Mouse (Mus musculus) myocyte (in vitro differentiated cells): ENCODE data around the gene Pkn1.
A peak's percentile ranks its signal among the peaks of the same experiment; 100 is the strongest.

Source experiments
- CEBPB ChIP-seq: IDR thresholded peaks from 2 replicates; pipeline ENCODE4 v1.6.1; 2011; ENCODE audit warnings: mild to moderate bottlenecking, moderate library complexity; ENCODE audit not compliant: poor library complexity, insufficient read depth, severe bottlenecking
- E2F4 ChIP-seq: IDR thresholded peaks from one replicate; pipeline ENCODE4 v1.6.1; 2011; ENCODE audit warnings: mild to moderate bottlenecking, control low read depth, moderate library complexity; ENCODE audit not compliant: insufficient read depth
- MAX ChIP-seq: IDR thresholded peaks from one replicate; pipeline ENCODE4 v1.6.1; 2011; ENCODE audit warnings: low read depth, mild to moderate bottlenecking, control low read depth
- MYOD1 ChIP-seq, 3 experiments: IDR thresholded peaks; one replicate each; pipeline ENCODE4 v1.6.1; 2011; ENCODE audit warnings: control low read depth in 2 of 3, low read depth in 2 of 3, mild to moderate bottlenecking in 2 of 3, moderate library complexity in 1 of 3; ENCODE audit not compliant: insufficient read length in 2 of 3, control insufficient read depth in 1 of 3
- MYOG ChIP-seq, 3 experiments: IDR thresholded peaks; one replicate each; pipeline ENCODE4 v1.6.1; 2011; ENCODE audit warnings: control low read depth in 2 of 3, low read depth in 2 of 3, mild to moderate bottlenecking in 2 of 3; ENCODE audit not compliant: insufficient read length in 2 of 3, control insufficient read depth in 1 of 3, insufficient read depth in 1 of 3
- POLR2A ChIP-seq: IDR thresholded peaks from one replicate; pipeline ENCODE4 v1.6.1; 2011; ENCODE audit warnings: low read depth, mild to moderate bottlenecking, control low read depth, moderate library complexity; ENCODE audit not compliant: insufficient read length
- POLR2AphosphoS2 ChIP-seq: IDR thresholded peaks from one replicate; pipeline ENCODE4 v1.6.1; 2011; ENCODE audit warnings: low read depth, control low read depth; ENCODE audit not compliant: insufficient read length
- REST ChIP-seq: IDR thresholded peaks from one replicate; pipeline ENCODE4 v1.6.1; 2011; ENCODE audit warnings: mild to moderate bottlenecking, control low read depth, moderate library complexity; ENCODE audit not compliant: insufficient read depth, insufficient read length
- SRF ChIP-seq: IDR thresholded peaks from one replicate; pipeline ENCODE4 v1.6.1; 2011; ENCODE audit warnings: low read depth; ENCODE audit not compliant: control insufficient read depth, insufficient read length
- TCF12 ChIP-seq: IDR thresholded peaks from one replicate; pipeline ENCODE4 v1.6.1; 2011; ENCODE audit warnings: mild to moderate bottlenecking, control low read depth; ENCODE audit not compliant: poor library complexity, insufficient read depth, severe bottlenecking
- USF1 ChIP-seq: IDR thresholded peaks from one replicate; pipeline ENCODE4 v1.6.1; 2011; ENCODE audit warnings: low read depth, mild to moderate bottlenecking, control low read depth, moderate library complexity

DNA sequence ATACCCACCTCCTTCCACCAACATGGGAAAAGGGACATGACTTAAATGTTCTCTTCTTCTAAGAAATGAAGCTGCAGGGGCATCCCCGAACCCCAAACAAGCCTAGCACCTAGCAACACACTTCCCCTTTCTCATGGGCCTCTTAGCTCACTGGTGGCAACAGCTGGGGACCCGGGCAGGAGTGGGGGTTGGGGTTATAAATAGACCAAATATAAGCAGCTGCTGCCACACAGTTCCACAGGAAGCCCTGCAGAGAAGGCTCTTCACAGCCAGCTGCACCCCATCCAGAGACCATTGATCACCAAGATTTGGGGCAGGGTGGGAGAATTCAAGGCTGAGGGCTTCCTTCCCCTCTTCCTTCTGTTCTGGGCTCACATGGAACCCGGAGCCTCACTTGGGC is 49.7 kb upstream of the Pkn1 start:
- TF ChIP-seq POLR2A (no peak), CEBPB (no peak), USF1 (no peak), REST (no peak), MYOD1 (IDR thresholded peaks at IDR 0.05; ENCODE audit: control insufficient read depth in 1 of 3, insufficient read length in 2 of 3, low read depth in 2 of 3) (peak; percentile 78 to 85 (median 83)), POLR2AphosphoS2 (no peak), SRF (no peak), MAX (no peak), TCF12 (peak; percentile 62), E2F4 (no peak), MYOG (IDR thresholded peaks at IDR 0.05; ENCODE audit: control insufficient read depth in 1 of 3, insufficient read depth in 1 of 3, insufficient read length in 2 of 3, low read depth in 2 of 3) (peak; percentile 45 to 91 (median 84))
